Mouse (Mus musculus) urinary bladder, postnatal 4 days (tissue): ENCODE measurements around the gene Wdr66.
"Not testable (repeated sequence)": the region's sequence is repeated elsewhere in the genome, so short reads cannot be mapped to it uniquely, and the experiment has no call there.

Experiments
- DNase-seq, 2 experiments: peaks; one replicate each; pipeline ENCODE4 v3.0.0; 2021 to 2022; ENCODE audit warnings: low spot score in 2 of 2

Wdr66 gene

GRCm38 (mm10) chr5:123251834-123252233 lies at the start of gene Wdr66:
Wdr66 (plus strand) TSS chr5:123252102.
- peak; percentile 86 to 92 for DNase-seq

GRCm38 (mm10) chr5:123202771-123203170 lies 49.1 kb upstream of the Wdr66 start:
- not testable (repeated sequence) for DNase-seq

- DNase-seq, result not testable (repeated sequence)
These were observed 48.3 kb upstream of the Wdr66 start for GRCm38 (mm10) chr5:123203591-123203990.

- not testable (repeated sequence) for DNase-seq
These were observed 29.4 kb upstream of the Wdr66 start for GRCm38 (mm10) chr5:123222346-123223050.

GRCm38 (mm10) chr5:123223051-123223410 lies 28.9 kb upstream of the Wdr66 start:
- DNase-seq, result no peak

- DNase-seq, result not testable (repeated sequence)
These were observed 28.0 kb upstream of the Wdr66 start for GRCm38 (mm10) chr5:123223861-123224260.

- no peak for DNase-seq
These were observed 25.1 kb upstream of the Wdr66 start for GRCm38 (mm10) chr5:123226851-123227250.

GRCm38 (mm10) chr5:123227762-123228523 lies 24.0 kb upstream of the Wdr66 start:
- DNase-seq, result peak; percentile 91 to 96

GRCm38 (mm10) chr5:123228524-123228922 lies 23.4 kb upstream of the Wdr66 start:
- DNase-seq, result peak in 1 of 2 experiments; percentile 46

- DNase-seq, result no peak
These were observed 22.6 kb upstream of the Wdr66 start for GRCm38 (mm10) chr5:123229296-123229695.

GRCm38 (mm10) chr5:123232180-123232579 lies 19.7 kb upstream of the Wdr66 start:
- no peak for DNase-seq

- peak; percentile 27 to 59 for DNase-seq
These were observed 16.2 kb upstream of the Wdr66 start for GRCm38 (mm10) chr5:123235731-123236130.

GRCm38 (mm10) chr5:123236426-123236825 lies 15.5 kb upstream of the Wdr66 start:
- peak in 1 of 2 experiments; percentile 49 for DNase-seq

GRCm38 (mm10) chr5:123239501-123239900 lies 12.4 kb upstream of the Wdr66 start:
- DNase-seq, result peak; percentile 24 to 61

GRCm38 (mm10) chr5:123245518-123245917 lies 6.4 kb upstream of the Wdr66 start:
- DNase-seq, result no peak

GRCm38 (mm10) chr5:123251390-123251789 lies 512 bp upstream of the Wdr66 start:
- no peak for DNase-seq

- no peak for DNase-seq
These were observed 5.2 kb downstream of the Wdr66 start for GRCm38 (mm10) chr5:123256841-123257755.

- DNase-seq, result no peak
These were observed 7.1 kb downstream of the Wdr66 start for GRCm38 (mm10) chr5:123258990-123259389.

- DNase-seq, result no peak
These were observed 8.8 kb downstream of the Wdr66 start for GRCm38 (mm10) chr5:123260698-123261097.

GRCm38 (mm10) chr5:123266909-123267308 lies 15.0 kb downstream of the Wdr66 start:
- no peak for DNase-seq

- no peak for DNase-seq
These were observed 16.9 kb downstream of the Wdr66 start for GRCm38 (mm10) chr5:123268477-123269474.
